Mouse (Mus musculus): ENCODE data around the gene Rilpl1. TPM values are rescaled to one million over a fixed set of nuclear protein-coding genes. Genes with fewer than 3 reads are reported as not detected.
A peak's percentile ranks its signal among the peaks of the same experiment; 100 is the strongest.
"Not testable (repeated sequence)": the region's sequence is repeated elsewhere in the genome, so short reads cannot be mapped to it uniquely, and the experiment has no call there.

The Rilpl1 gene
- polyA plus RNA-seq (2015; fragmentation: Nextera tagmentation; extraction: Ambion mirVana) = 21.8 and 22.8 TPM in 2 replicates

DNA sequence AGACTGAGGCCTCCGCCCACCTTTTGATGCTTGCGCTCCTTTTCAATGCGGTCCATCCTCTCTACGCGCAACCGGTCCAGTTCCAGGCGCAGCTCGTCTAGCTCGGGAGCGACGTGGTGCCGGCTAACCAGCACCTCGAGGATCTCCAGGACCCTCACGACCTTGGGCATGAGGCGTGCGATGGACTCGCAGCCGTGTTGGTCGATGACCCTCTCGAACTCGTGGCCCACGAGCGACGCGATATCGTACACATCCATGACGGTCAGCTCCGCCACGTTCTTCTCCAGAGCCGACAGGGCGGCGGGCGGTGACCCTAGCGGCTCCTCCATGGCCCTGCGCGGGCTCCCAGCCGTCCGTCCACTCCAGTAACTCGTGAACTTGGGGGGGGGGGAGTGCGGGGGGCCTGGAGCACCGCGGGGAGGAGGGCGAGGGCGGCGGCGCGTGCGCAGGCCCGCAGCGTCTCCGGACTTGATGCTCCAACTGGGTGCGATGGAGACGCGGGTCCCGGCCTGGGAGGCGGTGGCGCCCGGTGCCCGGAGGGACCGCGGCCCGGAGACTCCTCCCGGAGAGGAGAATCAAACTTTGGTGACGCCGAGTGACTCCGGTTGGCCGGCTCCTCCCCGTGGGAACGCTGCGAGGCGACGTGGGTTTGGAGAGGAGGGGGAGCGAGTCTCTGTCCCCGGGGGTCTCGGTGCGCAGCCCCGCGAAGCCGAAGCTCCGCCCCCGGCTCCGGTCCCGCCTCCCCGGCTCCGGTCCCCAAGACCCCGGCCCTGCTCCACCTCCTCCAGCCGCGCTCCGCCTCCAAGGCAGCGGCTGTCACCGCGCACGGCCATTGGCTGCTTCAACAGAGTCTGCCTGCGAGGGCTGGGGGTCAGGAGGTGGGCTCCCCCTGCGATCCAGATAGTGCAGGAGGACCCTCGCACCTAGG is at the start of gene Rilpl1:
TSS of gene Rilpl1 (minus strand) at position 737 of the 928 bp plus-strand sequence.
- Histone ChIP-seq H3K36me3 (peaks cover 5% of the 10 kb centered on the region; the same call in 1 of the 2 replicates), H3K4me3 (replicated peaks) (peak within 1 kb of the TSS; percentile 90), H3K4me2 (peak within 1 kb of the TSS; percentile 91), H3K27ac (peak within 1 kb of the TSS; percentile 92), H3K9me3 (replicated peaks) (no peaks in the 10 kb centered on the region), H3K4me1 (peaks cover 57% of the 10 kb centered on the region), H3K27me3 (no peaks in the 10 kb centered on the region), H3K9ac (peak within 1 kb of the TSS; percentile 81)
- ATAC-seq (replicated peaks; ENCODE audit: low FRiP score) = peak; percentile 90
- WGBS = 2% methylated on average over 88 of the region's 96 CpGs

DNA sequence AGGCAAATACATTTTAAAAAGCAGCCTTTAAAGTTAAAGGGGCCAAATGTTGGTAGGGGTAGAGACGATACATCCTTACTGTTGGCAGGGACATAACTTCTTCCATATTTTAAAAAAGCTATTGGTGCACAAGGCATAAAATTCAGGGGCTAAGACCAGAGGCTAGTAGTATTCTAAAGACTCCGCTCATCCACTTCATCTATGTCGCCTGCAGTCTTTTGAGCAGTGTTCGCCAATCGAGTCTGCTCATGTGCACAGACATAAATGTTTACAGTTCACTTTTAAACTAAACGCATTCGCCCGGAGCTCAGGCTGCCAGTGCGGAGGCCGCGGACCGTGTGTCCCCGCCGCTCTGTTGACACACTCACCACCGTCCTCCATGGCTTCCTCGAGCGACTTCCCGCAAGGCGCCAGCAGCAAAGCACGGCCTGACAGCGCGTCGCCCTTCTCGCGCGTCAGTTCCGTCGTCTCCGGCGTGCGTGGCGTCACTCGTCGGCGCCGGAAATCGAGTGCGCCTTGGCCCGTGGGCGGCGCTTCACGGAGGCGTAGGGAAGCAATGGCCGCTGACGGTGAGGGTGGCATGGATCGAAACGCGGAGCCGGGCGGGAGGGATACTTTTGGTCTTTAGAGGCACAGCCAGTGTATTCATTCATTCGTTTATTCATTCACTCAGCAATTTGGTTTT is 47.6 kb upstream of the Rilpl1 start, which contains the start of the genes Eif2b1 and Gtf2h3:
TSS of gene Eif2b1 (minus strand) at position 499 of the 685 bp plus-strand sequence.
TSS of gene Gtf2h3 (plus strand) at position 508 of the 685 bp plus-strand sequence.
- peak within 1 kb of the TSS; percentile 51 for H3K27ac ChIP-seq
- no peaks in the 10 kb centered on the region for H3K9me3 ChIP-seq (replicated peaks)
- H3K4me1 ChIP-seq = peaks cover 24% of the 10 kb centered on the region
- peak within 1 kb of the TSS; percentile 80 for H3K9ac ChIP-seq
- 1% methylated on average over 51 of the region's 51 CpGs for WGBS
- no peaks in the 10 kb centered on the region for H3K27me3 ChIP-seq
- peak within 1 kb of the TSS; percentile 89 for H3K4me3 ChIP-seq (replicated peaks)
- H3K4me2 ChIP-seq = peak within 1 kb of the TSS; percentile 69
- H3K36me3 ChIP-seq = peaks cover 60% of the 10 kb centered on the region
- ATAC-seq (replicated peaks; ENCODE audit: low FRiP score) = peak; percentile 93

DNA sequence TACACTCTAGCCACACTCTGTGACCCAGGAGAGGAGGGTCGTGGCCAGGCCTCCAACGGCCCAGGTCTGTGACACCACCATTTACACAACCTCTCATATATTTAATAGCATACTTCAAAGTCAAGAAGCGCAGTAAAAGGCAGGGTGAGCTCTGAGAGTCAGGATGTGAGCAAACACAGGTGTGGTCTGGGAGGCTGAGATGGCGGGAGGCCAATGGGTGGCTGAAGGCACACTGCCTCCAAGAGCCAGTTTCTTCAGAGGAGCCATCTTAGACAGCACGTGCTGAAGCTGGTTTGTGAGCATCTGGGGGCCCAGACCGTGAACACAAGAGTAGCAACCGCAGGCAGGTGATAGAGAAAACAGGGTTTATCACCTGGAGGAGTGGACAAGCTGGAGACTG is 44.3 kb upstream of the Rilpl1 start:
- WGBS = 84% methylated on average over 7 of the region's 7 CpGs
- ATAC-seq (replicated peaks; ENCODE audit: low FRiP score) = no peak

DNA sequence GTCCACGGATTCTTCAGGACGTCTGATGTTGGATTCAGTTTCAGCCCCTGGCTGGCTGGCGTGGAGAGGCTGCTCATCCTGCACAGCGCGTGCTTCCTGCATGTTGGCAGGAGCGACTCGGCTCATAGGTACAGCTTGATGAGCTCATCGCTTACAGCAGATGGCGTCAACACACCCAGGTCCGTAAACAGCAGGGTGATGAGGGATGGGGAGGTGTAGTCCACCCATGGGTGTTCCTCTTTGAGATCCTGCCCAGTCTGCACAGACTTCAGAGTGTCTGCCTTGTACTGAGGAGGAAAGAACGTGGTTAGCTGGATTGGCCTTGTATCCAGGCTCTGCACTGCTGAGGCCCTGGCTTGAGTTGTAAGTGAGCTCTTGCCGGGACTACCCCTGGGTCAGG is 39.9 kb upstream of the Rilpl1 start:
- H3K27me3 ChIP-seq = no peaks in the 10 kb centered on the region
- 88% methylated on average over 12 of the region's 12 CpGs for WGBS
- no peak overlapping the region for H3K27ac ChIP-seq
- no peak overlapping the region for H3K4me2 ChIP-seq
- no peaks in the 10 kb centered on the region for H3K4me1 ChIP-seq
- H3K9ac ChIP-seq = no peak overlapping the region
- H3K9me3 ChIP-seq (replicated peaks) = no peaks in the 10 kb centered on the region
- no peak overlapping the region for H3K4me3 ChIP-seq (replicated peaks)
- peaks cover 100% of the 10 kb centered on the region for H3K36me3 ChIP-seq
- no peak for ATAC-seq (replicated peaks; ENCODE audit: low FRiP score)

More for the DNA sequence above, 44.3 kb upstream of the Rilpl1 start:
- Histone ChIP-seq H3K36me3 (peaks cover 72% of the 10 kb centered on the region), H3K9me3 (replicated peaks) (no peaks in the 10 kb centered on the region), H3K4me2 (no peak overlapping the region), H3K27me3 (no peaks in the 10 kb centered on the region), H3K27ac (no peak overlapping the region), H3K9ac (no peak overlapping the region), H3K4me3 (replicated peaks) (no peak overlapping the region), H3K4me1 (peaks cover 20% of the 10 kb centered on the region)

DNA sequence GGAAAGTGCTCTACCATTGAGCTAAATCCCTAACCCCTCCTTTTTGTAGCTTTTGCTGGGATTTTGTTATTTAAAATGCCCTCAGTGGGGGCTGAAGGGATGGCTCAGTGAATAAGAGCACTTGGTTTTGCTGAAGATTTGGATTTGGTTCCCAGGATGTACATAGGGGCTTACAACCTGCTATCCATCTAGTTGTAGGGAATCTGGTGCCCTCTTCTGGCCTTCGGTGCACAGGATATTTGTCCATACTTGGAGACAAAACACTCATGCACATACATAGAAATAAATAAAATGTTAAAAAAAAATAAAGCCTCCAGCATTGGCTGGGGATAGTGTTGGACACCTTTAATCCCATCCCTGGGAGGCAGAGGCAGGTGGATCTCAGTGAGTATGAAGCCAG is 24.0 kb upstream of the Rilpl1 start:
- ATAC-seq (replicated peaks; ENCODE audit: low FRiP score) = no peak
- 69% methylated on average over 1 of the region's 1 CpGs for WGBS
- peaks cover 62% of the 10 kb centered on the region for H3K36me3 ChIP-seq

DNA sequence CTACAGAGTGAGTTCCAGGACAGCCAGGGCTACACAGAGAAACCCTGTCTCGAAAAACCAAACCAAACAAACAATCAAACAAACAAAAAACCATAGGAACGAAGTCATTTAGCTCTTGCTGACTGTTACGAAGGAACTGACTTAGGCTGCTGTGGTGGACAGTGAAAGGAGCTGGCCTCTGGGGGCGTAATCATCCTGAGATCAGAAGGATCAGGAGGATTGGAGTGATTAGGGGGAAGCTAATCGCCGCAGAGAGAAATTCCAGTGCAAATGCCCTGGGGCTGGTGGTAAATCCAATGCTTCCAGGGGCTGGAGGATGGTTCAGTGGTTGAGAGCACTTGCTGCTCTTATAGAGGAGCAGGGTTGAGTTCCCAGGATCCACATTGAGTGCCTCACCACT is 22.4 kb upstream of the Rilpl1 start:
- peaks cover 14% of the 10 kb centered on the region for H3K4me1 ChIP-seq
- no peaks in the 10 kb centered on the region for H3K27me3 ChIP-seq
- peaks cover 50% of the 10 kb centered on the region for H3K36me3 ChIP-seq
- no peak overlapping the region for H3K9ac ChIP-seq
- WGBS = 73% methylated on average over 6 of the region's 6 CpGs
- no peaks in the 10 kb centered on the region for H3K9me3 ChIP-seq (replicated peaks)
- peak overlapping the region; percentile 77 for H3K4me2 ChIP-seq
- H3K27ac ChIP-seq = no peak overlapping the region
- peak overlapping the region; percentile 77 for H3K4me3 ChIP-seq (replicated peaks)
- no peak for ATAC-seq (replicated peaks; ENCODE audit: low FRiP score)

More for the DNA sequence above, 24.0 kb upstream of the Rilpl1 start:
- no peaks in the 10 kb centered on the region for H3K9me3 ChIP-seq (replicated peaks)
- no peak overlapping the region for H3K9ac ChIP-seq
- no peaks in the 10 kb centered on the region for H3K27me3 ChIP-seq
- no peak overlapping the region for H3K4me2 ChIP-seq
- H3K4me3 ChIP-seq (replicated peaks) = no peak overlapping the region
- peaks cover 14% of the 10 kb centered on the region for H3K4me1 ChIP-seq
- no peak overlapping the region for H3K27ac ChIP-seq

DNA sequence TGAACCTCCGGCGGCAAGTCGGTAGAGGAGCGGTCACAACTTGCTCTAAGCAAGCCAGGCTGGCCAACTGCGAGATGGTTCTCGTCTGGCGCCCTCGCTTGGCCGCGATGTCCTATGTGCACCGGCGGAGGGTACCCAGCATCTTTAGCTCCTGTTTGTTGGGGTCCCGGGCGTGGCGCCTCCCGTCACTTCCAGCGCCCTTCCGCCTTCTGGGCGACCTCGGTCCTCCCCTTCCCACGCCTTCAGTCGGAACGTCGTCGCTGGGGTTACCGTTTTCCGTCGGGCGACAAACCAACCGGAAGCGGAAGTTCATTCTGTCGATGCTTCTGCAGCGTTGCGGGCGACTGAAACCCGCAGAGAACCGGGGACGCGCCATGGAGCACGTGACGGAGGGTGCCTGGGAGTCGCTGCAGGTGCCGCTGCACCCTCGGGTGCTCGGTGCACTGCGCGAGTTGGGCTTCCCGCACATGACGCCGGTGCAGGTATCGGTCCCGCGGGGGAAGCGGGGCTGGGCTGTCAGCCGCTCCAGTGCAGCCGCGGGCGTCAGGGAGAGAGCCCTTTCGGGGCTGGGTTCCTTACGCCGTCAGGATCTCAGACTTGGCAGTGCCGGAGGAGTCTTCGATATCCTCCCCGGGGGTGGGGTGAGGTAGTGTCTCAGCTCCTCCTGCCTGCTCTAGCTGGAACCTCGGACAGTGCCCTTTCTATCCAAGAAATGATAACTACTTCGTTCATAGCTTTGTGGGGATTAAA is 21.5 kb upstream of the Rilpl1 start, which contains the start of gene Ddx55:
TSS of gene Ddx55 (plus strand) at position 307 of the 750 bp plus-strand sequence.
- Histone ChIP-seq H3K4me3 (replicated peaks) (peak within 1 kb of the TSS; percentile 77), H3K9me3 (replicated peaks) (no peaks in the 10 kb centered on the region), H3K27ac (peak within 1 kb of the TSS; percentile 90), H3K27me3 (no peaks in the 10 kb centered on the region), H3K4me1 (peaks cover 14% of the 10 kb centered on the region), H3K4me2 (peak within 1 kb of the TSS; percentile 77), H3K9ac (peak within 1 kb of the TSS; percentile 61), H3K36me3 (peaks cover 50% of the 10 kb centered on the region)
- WGBS = under 1% methylated on average over 66 of the region's 66 CpGs
- ATAC-seq (replicated peaks; ENCODE audit: low FRiP score) = peak; percentile 85

DNA sequence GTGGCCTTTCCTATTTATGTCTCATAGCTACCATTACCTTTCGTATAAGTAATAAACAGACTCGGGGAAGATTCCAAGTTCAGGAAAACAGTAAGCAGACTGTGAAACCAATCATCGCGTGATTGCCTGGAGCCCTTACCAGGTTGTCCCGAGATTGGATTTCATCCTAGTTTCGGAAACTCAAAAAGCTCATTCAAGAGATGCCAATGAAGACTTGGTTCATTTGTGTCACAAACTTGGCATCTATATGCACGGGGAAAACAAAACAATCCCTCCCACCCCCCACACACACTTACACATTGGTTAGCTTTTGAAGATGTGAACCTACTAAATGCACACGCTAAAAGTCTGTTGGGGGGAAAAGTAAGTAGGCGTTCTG is 20.9 kb upstream of the Rilpl1 start:
- H3K4me3 ChIP-seq (replicated peaks) = peak overlapping the region; percentile 77
- no peak for ATAC-seq (replicated peaks; ENCODE audit: low FRiP score)
- H3K9ac ChIP-seq = peak overlapping the region; percentile 61
- peak overlapping the region; percentile 77 for H3K4me2 ChIP-seq
- peaks cover 14% of the 10 kb centered on the region for H3K4me1 ChIP-seq
- peak overlapping the region; percentile 90 for H3K27ac ChIP-seq
- H3K27me3 ChIP-seq = no peaks in the 10 kb centered on the region
- no peaks in the 10 kb centered on the region for H3K9me3 ChIP-seq (replicated peaks)
- WGBS = 3% methylated on average over 9 of the region's 9 CpGs
- peaks cover 52% of the 10 kb centered on the region for H3K36me3 ChIP-seq

DNA sequence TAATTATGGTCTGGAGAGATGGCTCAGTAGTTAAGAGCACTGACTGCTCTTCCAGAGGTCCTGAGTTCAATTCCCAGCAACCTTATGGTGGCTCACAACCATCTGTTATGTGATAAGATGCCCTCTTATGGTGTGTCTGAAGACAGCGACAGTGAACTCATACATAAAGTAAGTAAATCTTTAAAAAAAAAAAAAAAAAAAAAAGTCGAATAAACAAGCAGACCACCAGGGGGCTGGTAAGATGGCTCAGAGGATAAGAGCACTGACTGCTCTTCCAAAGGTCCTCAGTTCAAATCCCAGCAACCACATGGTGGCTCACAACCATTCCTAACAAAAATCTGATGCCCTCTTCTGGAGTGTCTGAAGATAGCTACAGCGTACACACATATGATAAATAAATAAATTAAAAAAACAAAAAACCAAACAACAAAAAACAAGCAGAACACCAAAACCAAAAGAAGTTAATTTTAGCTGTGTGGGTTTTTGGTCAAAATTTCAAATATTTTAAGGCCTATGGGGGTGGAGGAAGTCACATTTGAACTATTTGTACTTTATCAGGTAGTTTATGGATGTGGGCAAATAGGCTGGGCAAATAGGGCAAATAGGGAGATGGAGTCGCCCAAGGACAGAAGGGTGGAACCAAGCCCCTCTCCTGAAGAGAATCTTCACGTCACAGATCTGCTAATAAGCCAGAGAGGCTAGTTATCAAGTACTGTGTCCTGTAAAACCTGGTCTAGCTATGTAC is 20.3 kb upstream of the Rilpl1 start:
- H3K9me3 ChIP-seq (replicated peaks); H3K27me3 ChIP-seq; ATAC-seq (replicated peaks; ENCODE audit: low FRiP score): not testable (repeated sequence)
- Histone ChIP-seq H3K27ac (peak overlapping the region; percentile 90), H3K36me3 (peaks cover 52% of the 10 kb centered on the region), H3K9ac (peak overlapping the region; percentile 61), H3K4me2 (peak overlapping the region; percentile 77), H3K4me3 (replicated peaks) (peak overlapping the region; percentile 77), H3K4me1 (peaks cover 14% of the 10 kb centered on the region)
- 31% methylated on average over 5 of the region's 5 CpGs for WGBS

DNA sequence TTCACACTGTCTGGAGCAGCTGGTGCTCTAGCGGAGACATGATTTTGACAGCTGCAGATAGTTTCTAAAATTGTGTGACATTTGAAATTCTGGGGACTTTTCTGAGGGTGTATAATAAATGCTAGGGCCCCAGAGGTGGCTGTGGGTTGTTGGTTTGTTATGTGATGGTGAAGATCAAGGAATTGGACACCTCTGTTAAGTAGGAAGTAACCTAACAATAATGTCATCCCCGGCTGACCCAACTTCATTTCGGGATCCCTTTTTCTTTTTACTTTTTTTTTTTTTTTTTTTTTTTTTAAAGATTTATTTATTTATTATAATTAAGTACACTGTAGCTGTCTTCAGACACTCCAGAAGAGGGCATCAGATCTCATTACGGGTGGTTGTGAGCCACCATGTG is 19.5 kb upstream of the Rilpl1 start:
- peaks cover 14% of the 10 kb centered on the region for H3K4me1 ChIP-seq
- not testable (repeated sequence) for H3K4me2 ChIP-seq; H3K4me3 ChIP-seq (replicated peaks); H3K27ac ChIP-seq; H3K9me3 ChIP-seq (replicated peaks); H3K9ac ChIP-seq; H3K27me3 ChIP-seq; ATAC-seq (replicated peaks; ENCODE audit: low FRiP score)
- H3K36me3 ChIP-seq = peaks cover 52% of the 10 kb centered on the region
- WGBS = 82% methylated on average over 4 of the region's 4 CpGs

DNA sequence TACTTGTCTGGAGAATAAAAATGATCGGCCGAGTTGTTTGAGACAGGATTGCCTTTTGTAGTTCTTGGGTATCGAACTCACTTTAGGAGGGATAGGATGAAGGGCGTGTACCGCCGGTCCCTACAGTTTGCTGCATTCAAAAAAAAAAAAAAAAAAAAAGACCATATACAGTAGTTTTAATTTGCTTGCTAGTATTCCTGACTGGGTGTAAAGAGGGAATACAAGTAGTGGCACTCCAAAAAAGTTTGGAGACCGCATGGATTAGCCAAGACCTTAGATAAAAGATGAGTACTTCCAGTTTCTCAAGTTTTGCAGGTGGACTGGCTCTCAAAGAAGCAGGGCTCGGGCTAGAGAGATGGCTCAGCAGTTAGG is 10.4 kb upstream of the Rilpl1 start:
- ATAC-seq (replicated peaks; ENCODE audit: low FRiP score) = no peak
- Histone ChIP-seq H3K36me3 (peaks cover 38% of the 10 kb centered on the region), H3K27ac (peak overlapping the region; percentile 89), H3K4me1 (peaks cover 20% of the 10 kb centered on the region), H3K4me3 (replicated peaks) (peak overlapping the region; percentile 98), H3K9ac (peak overlapping the region; percentile 84), H3K9me3 (replicated peaks) (no peaks in the 10 kb centered on the region), H3K4me2 (peak overlapping the region; percentile 67), H3K27me3 (no peaks in the 10 kb centered on the region)
- 10% methylated on average over 8 of the region's 8 CpGs for WGBS
